Mouse (Mus musculus) lung, postnatal 14 days (tissue): ENCODE data around the gene Dapk2.
A peak's percentile ranks its signal among the peaks of the same experiment; 100 is the strongest.

Source experiments
- DNase-seq: peaks from one replicate; pipeline ENCODE4 v3.0.0; 2021

Dapk2 gene

DNA sequence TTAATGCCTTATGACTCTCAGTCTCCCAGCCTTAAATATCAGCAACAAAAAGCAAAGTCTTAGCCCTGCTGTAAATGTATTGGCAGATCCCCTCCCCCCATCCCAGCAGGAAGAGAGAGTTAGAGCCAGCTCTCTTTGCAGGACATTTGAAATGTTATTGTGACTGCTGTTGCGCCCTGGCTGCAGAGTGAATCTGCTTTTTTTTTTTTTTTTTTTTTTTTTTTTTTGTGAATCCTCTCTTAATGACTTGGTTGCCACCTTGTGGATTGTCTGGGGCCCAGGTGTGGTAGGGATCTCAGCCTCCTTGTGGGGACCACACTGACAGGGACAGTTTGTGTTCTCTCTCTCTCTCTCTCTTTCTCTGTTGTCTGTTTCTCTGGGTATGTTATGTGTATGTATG is 31.0 kb downstream of the Dapk2 start:
- DNase-seq: no peak

DNA sequence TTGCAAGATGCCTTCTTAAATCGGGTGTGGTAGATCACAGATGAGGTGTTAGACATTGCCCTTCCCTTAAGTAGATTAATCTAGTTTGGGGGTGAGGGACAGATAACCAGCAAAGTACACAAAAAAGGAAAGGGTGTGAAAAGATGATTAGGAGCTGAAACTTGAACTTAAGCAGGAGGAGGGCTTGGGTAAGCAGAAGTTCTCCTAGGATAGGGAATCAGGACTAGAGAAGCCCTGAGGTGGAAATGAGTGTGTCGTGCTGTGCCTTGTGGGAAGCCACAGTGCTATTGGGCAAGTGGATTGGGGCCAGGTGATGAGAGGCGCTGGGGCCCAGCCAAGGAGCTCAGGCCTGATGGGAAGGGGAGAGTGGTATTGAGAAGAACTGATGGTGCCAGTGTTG is 36.0 kb downstream of the Dapk2 start:
- no peak for DNase-seq

GRCm38 (mm10) chr9:66196561-66196960 is 38.5 kb downstream of the Dapk2 start:
- no peak for DNase-seq

GRCm38 (mm10) chr9:66198533-66198932 is 40.5 kb downstream of the Dapk2 start:
- no peak for DNase-seq

GRCm38 (mm10) chr9:66199657-66200410 is 41.8 kb downstream of the Dapk2 start:
- DNase-seq: no peak

- no peak for DNase-seq
These were observed 42.4 kb downstream of the Dapk2 start for GRCm38 (mm10) chr9:66200411-66200789.

- no peak for DNase-seq
These were observed 43.6 kb downstream of the Dapk2 start for GRCm38 (mm10) chr9:66201665-66202064.

GRCm38 (mm10) chr9:66202463-66202862 is 44.4 kb downstream of the Dapk2 start:
- no peak for DNase-seq

DNA sequence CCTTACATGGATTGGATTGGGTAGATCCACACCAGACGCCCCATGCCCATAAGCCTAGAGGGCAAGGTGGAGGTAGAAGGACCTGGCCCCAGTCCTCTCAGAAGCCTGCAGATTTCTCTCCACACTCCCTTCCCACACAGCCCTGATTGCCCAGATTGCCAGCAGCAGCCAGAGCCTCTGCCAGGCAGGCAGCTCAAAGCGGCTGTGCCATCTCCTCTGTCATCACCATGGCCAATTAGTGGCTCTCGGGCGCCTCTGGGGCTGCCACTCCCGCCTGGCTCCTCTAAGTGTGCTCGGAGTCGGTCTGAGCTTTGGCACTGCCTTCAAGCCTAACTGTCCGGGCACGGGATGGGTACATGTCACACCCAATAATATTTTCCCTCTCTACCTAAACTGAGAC is 47.7 kb downstream of the Dapk2 start:
- DNase-seq: no peak

GRCm38 (mm10) chr9:66206825-66207224 is 48.8 kb downstream of the Dapk2 start:
- no peak for DNase-seq

DNA sequence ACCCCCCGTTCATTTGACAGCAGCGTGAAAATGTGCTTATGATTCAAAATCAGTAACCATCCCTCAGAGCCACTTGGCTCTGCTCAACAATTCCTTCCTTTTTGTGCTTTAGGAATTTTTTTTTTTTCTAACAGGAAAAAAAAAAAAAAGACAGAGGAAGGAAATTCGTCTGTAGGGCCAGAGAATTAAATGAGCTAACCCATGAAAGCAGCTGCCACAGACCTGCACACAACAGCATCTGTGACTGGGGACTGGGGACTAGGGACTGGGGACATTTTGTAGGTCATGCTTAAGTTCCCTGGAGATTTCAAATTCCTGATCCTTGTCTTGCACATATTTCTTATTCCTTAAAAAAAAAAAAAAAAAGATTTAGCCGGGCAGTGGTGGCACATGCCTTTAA is 53.4 kb downstream of the Dapk2 start:
- no peak for DNase-seq

GRCm38 (mm10) chr9:66212088-66212487 is 54.1 kb downstream of the Dapk2 start:
- DNase-seq: no peak

- DNase-seq: no peak
These were observed 54.8 kb downstream of the Dapk2 start for GRCm38 (mm10) chr9:66212802-66213201.

DNA sequence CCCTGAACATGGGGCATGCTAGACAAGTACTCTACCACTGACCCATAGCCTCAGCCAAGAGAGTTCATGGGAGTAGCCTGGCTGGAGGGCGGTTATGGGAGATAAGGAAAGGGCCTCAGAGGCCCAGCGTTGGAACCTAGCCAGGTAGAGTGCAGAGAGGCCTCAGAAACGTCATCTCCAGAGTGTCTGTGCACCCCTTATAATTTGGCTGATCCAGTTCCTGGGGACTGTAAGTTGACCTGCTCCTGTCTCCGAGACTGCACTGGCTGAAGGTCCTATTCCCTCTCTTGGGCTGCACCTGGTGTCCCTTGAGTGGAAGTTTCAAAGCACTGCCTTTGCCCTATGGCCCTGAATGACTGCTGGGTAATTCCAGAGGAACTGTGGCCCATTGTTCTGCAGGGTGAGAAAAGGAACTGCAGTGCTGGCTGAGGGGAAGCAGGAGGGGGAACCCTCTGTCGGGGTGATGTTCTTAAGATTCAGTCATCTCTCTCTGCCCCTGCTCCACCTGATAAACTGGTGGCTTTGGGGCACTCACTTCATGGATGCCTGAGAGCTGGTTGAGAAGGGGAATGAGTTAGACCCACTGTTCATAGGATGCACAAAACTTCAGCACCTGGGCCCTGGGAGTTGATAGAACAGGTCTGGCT is 55.5 kb downstream of the Dapk2 start:
- DNase-seq: peak; percentile 39

GRCm38 (mm10) chr9:66215551-66215950 is 57.5 kb downstream of the Dapk2 start:
- no peak for DNase-seq

DNA sequence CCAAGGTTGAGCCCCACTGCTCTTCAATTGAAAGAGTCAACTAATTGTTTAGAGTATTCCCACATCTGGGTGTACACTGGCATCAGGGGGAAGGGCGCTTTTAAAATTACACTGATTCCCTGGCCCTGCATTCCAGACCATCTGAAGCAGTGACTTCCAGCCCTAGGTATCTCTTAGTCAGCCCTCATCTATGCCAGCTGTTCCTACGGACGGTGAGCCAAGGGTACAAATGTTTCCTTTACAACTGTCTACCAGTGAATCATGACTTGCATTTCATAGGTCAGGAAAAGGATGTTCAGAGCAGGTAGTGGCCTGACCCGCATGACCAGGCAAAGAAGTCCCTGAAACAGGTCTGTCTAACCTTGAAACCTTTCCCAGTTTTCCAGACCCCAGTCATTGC is 59.9 kb downstream of the Dapk2 start:
- no peak for DNase-seq

GRCm38 (mm10) chr9:66218917-66219725 is 61.1 kb downstream of the Dapk2 start:
- peak; percentile 78 for DNase-seq

DNA sequence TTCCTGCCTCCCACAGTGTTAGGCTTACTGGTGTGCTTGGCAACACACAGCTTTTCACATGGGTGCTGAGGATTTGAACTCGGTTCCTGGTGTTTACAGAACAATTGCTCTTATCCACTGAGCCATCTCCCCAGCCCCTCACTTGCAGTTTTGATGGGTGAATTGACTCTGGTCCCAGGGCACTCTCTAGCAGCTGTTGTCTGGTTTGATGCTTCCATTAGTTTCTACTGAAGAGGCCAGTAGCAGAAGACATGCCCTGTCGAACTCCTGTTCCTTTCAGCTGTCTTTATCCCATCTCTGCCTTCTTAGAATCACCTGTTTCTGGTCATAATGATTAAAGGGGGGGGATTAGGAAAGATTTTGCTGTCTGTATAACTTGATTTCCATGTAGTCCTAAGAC is 65.8 kb downstream of the Dapk2 start:
- no peak for DNase-seq

GRCm38 (mm10) chr9:66225737-66226485 is 67.9 kb downstream of the Dapk2 start:
- no peak for DNase-seq

DNA sequence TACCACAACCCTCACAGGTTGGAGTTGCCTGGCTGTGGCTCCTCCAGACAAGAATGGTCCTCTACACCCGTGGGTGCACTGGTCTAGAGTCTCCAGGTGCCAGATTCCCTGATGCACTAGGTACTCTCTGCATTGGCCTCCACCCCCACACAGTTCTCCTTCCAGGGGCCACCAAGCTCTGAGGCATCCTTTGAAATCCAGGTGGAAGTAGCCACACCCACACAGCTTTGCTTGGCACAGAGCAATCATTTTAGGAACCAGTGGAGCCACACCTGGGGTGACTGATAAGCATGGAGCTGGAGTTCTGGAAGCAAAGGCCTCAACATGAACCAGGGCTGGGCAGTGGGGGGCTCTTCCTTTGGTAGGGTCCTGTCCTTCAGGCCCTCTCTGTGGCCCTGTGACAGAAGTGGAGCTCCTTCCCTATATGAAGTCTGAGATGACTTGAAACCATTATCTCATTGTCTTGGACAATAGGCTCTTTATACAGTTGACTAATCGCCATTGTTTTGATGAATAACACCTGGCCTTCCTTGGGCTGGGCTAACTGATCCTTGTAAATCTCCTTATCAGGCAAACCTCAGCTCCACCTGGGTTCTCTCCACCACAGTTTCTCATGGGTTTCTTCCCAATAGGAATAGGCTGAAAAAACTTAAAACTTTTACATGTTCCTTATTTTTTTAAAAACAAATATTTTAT is 70.6 kb downstream of the Dapk2 start:
- no peak for DNase-seq

GRCm38 (mm10) chr9:66231820-66232479 is 73.9 kb downstream of the Dapk2 start:
- no peak for DNase-seq

DNA sequence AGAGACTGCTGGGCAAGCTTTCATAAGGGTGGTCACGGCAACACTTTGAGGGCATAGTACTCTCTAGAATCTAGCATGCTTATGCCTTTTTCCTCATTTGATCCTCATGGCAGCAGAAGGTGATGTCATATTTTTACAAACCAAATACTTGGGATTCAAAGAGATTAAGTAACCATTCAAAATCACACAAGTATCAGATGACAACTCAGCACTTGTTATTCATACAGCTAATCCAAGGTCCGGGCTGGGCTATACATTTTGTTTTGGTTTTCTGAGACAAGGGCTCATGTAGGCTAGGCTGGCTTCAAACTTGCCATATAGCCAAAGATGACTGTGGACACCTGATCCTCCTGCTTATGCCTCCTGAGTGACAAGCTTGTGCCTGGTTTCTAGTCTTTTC is 78.6 kb downstream of the Dapk2 start:
- DNase-seq: no peak
